Mouse (Mus musculus) embryonic fibroblast, embryonic 13.5 days (primary cell): ENCODE data around the gene Ifne.

ENCODE experiments used
- CTCF ChIP-seq: IDR thresholded peaks from 2 replicates; pipeline ENCODE4 v1.5.1; 2011; ENCODE audit warnings: mild to moderate bottlenecking, control low read depth, low read length, moderate library complexity, borderline replicate concordance; ENCODE audit not compliant: insufficient read depth
- POLR2A ChIP-seq: IDR thresholded peaks from 2 replicates; pipeline ENCODE4 v1.6.1; 2011; ENCODE audit warnings: low read depth, mild to moderate bottlenecking, control low read depth, low read length, moderate library complexity

DNA sequence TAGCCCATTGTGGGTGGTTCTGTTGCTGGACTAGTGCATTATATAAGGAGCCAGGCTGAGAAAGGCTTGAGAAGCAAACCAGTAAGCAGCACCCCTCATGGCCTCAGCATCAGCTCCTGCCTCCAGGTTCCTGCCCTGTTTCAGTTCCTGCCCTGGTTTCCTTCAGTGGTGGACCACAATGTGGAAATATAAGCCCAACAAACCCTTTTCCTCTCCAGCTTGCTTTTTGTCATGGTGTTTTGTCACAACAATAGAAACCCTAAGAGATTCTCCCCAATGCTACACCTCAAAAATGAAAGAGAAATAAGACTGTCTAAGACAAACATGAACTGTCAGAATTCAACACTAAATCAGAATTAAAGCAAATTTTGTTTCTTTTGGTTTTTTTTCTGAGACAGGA, 20.8 kb downstream of the Ifne start:
- TF ChIP-seq CTCF (no peak), POLR2A (no peak)
